Mouse (Mus musculus) bone marrow, adult 2 months (tissue): Measurements from ENCODE around the gene Slain2.

Source experiments
- CTCF ChIP-seq: fragments of 200-500 bp; IDR thresholded peaks from 2 replicates; pipeline ENCODE4 v1.5.1; 2011; ENCODE audit warnings: low read length, control low read depth; ENCODE audit not compliant: control insufficient read depth, insufficient read depth
- POLR2A ChIP-seq: fragments of 200-500 bp; IDR thresholded peaks from 2 replicates; pipeline ENCODE4 v1.6.1; 2011; ENCODE audit warnings: low read depth, mild to moderate bottlenecking, control low read depth, low read length, borderline replicate concordance; ENCODE audit not compliant: control insufficient read depth

DNA sequence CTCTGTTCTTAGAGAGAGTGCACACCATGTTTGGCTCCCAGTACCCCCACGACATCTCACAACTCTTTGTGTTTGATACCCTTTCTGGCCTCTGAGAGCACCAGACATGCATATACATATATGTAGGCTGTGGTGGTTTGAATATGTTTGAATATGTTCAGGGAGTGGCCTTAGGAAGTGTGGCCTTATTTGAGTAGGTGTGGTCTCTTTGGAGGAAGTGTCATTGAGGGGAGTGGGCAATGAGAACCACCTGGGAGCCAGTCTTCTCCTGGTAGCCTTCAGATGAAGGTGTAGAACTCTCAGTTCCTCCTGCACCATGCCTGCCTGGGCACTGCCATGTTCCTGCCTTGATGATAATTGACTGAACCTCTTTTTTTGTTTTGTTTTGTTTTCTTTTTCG lies 25.2 kb downstream of the Slain2 start:
- TF ChIP-seq CTCF, result no peak
- TF ChIP-seq POLR2A, result no peak
